Mouse (Mus musculus): ENCODE results near the gene Hspa4.

GRCm38 (mm10) chr11:53308884-53309310, 8.6 kb upstream of the Hspa4 start:
- no peak for TF ChIP-seq CTCF (conservative IDR thresholded peaks at IDR 0.05; ENCODE audit: low read length)
- no peak for TF ChIP-seq NANOG (IDR thresholded peaks at IDR 0.05; ENCODE audit: borderline replicate concordance, low read length)
- TF ChIP-seq POU5F1 (IDR thresholded peaks at IDR 0.05; ENCODE audit: borderline replicate concordance, low read length), result no peak

Data from E14TG2a.4 (cell line).